Mouse (Mus musculus) G1E (cell line): ENCODE results near the gene Nt5dc1.

ENCODE experiments used
- CTCF ChIP-seq: IDR thresholded peaks from 2 replicates; pipeline ENCODE4 v1.5.1; 2012; ENCODE audit warnings: low read depth, low read length, inconsistent platforms, mixed read lengths
- GATA1 ChIP-seq: IDR thresholded peaks from 2 replicates; pipeline ENCODE4 v1.6.1; 2012; ENCODE audit warnings: borderline replicate concordance, low read length, inconsistent platforms, mixed read lengths
- GATA2 ChIP-seq: IDR thresholded peaks from 2 replicates; pipeline ENCODE4 v1.6.1; 2012; ENCODE audit warnings: low read depth, low read length, inconsistent platforms, borderline replicate concordance
- POLR2AphosphoS5 ChIP-seq: IDR thresholded peaks from 2 replicates; pipeline ENCODE4 v1.6.1; 2012; ENCODE audit warnings: low read depth, low read length, inconsistent platforms; ENCODE audit not compliant: insufficient replicate concordance

DNA sequence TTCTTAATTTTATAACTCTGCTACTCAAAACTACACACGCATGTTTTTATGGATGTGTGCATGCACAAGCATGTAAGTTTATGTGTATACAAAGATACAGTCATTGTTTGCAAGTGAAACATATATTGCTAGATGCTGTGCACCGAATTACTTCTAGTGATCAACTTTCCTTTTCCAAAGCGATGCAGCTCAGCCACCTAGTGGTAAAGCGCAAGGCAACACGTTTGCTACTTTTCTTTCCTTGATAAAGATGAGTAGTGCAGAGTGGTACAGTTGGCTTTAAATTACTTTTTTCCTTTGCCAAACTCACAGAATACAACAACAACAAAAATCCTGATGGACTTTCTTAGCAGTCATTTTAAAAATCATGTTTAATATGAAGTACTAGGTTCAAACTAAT lies 50.2 kb downstream of the Nt5dc1 start:
- TF ChIP-seq CTCF: no peak
- no peak for TF ChIP-seq GATA1
- no peak for TF ChIP-seq POLR2AphosphoS5
- no peak for TF ChIP-seq GATA2
